8 mouse cellular contexts compared by ENCODE assay signal in the genomic region with DNA sequence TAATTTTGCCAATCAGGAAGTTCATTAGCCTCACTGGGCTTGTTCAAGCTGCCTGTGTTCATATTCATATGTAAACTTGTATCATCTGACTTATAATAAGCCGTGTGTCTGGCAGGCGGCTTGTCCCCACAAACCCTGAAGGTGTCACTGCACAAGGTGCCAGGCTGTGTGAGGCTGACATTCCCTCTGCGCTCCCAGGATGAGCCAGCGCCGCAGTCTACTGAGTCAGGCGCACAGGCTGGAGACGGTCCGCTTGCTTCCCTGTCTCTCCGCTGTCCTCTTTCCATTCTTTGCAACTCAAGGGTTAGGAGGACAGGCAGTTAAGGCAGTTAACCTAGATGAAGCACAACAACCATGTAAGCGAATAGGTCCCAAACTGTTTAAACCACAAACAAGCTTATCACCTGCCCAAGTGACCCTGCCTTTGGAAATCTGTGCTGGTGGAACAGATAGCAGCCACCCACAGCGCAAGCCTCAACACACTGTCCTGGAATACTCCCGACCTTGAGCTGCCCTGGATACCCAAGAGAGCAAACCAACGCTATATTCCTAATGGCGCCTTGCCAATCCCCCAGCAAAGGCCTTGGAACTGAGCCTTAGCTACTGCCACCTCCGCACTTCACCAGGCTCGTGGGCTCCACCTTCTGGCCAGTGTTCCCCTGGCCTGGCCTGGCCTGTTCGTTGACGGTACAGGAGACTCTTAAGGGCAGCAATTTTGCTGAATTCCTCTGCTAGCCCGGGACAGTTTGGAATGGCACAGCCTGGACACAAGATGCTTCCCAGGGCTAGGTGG. TPM values are rescaled to one million over a fixed set of nuclear protein-coding genes. Genes with fewer than 3 reads are reported as not detected.
A peak's percentile ranks its signal among the peaks of the same experiment; 100 is the strongest.
DNase-seq lines count a peak whose midpoint lies in the region; ATAC-seq and TF ChIP-seq lines count a peak whose summit lies in the region.

No protein-coding gene starts in this region.

- H3K9ac ChIP-seq in embryonic facial prominence, embryonic 14.5 days (ENCODE audit: low read depth, low read length) = no peak overlapping the region
- H3K9ac ChIP-seq in kidney, embryonic 14.5 days (ENCODE audit: low read depth, low read length) = no peak overlapping the region
- no peak overlapping the region for H3K9ac ChIP-seq in limb, embryonic 14.5 days (ENCODE audit: low read depth, low read length, severe bottlenecking)
- no peak overlapping the region for H3K9ac ChIP-seq in midbrain, embryonic 16.5 days (ENCODE audit: low read depth, low read length)

- WGBS in embryonic facial prominence, embryonic 14.5 days = 57% methylated on average over 19 of the region's 19 CpGs
- 52% methylated on average over 19 of the region's 19 CpGs for WGBS in heart, embryonic 10.5 days
- WGBS in kidney, embryonic 14.5 days = 56% methylated on average over 19 of the region's 19 CpGs
- 58% methylated on average over 19 of the region's 19 CpGs for WGBS in limb, embryonic 14.5 days
- 61% methylated on average over 19 of the region's 19 CpGs for WGBS in midbrain, embryonic 16.5 days

- TF ChIP-seq POLR2A in limb, embryonic 14.5 days (IDR thresholded peaks at IDR 0.05; ENCODE audit: borderline replicate concordance, extremely low read depth, insufficient read depth, insufficient read length) = no peak

- no peaks in the 10 kb centered on the region for H3K4me1 ChIP-seq in embryonic facial prominence, embryonic 14.5 days (ENCODE audit: control insufficient read depth, insufficient read depth, low read length)
- peaks cover 13% of the 10 kb centered on the region for H3K4me1 ChIP-seq in heart, embryonic 10.5 days
- H3K4me1 ChIP-seq in kidney, embryonic 14.5 days (ENCODE audit: control insufficient read depth, insufficient read depth, low read length) = no peaks in the 10 kb centered on the region
- no peaks in the 10 kb centered on the region; the same call in 1 of the 2 replicates for H3K4me1 ChIP-seq in limb, embryonic 14.5 days (ENCODE audit: control insufficient read depth, insufficient read depth, low read length)
- no peaks in the 10 kb centered on the region for H3K4me1 ChIP-seq in midbrain, embryonic 16.5 days (ENCODE audit: control insufficient read depth, insufficient read depth, low read length)

- H3K4me3 ChIP-seq in embryonic facial prominence, embryonic 14.5 days (ENCODE audit: low read depth, low read length) = no peak overlapping the region
- H3K4me3 ChIP-seq in heart, embryonic 10.5 days = no peak overlapping the region
- H3K4me3 ChIP-seq in kidney, embryonic 14.5 days (ENCODE audit: low read length) = no peak overlapping the region
- H3K4me3 ChIP-seq in limb, embryonic 14.5 days (replicated peaks; ENCODE audit: low read length) = no peak overlapping the region
- no peak overlapping the region for H3K4me3 ChIP-seq in midbrain, embryonic 16.5 days (ENCODE audit: low read depth, low read length)

- H3K4me2 ChIP-seq in embryonic facial prominence, embryonic 14.5 days (ENCODE audit: low read depth, low read length) = no peak overlapping the region
- H3K4me2 ChIP-seq in kidney, embryonic 14.5 days (replicated peaks; ENCODE audit: low read depth, low read length) = no peak overlapping the region
- no peak overlapping the region for H3K4me2 ChIP-seq in limb, embryonic 14.5 days (replicated peaks; ENCODE audit: low read depth, low read length, severe bottlenecking)
- H3K4me2 ChIP-seq in midbrain, embryonic 16.5 days (ENCODE audit: low read length) = no peak overlapping the region

- H3K27me3 ChIP-seq in embryonic facial prominence, embryonic 14.5 days (replicated peaks; ENCODE audit: control insufficient read depth, insufficient read depth, low read length) = no peaks in the 10 kb centered on the region
- no peaks in the 10 kb centered on the region for H3K27me3 ChIP-seq in heart, embryonic 10.5 days (ENCODE audit: insufficient read depth, poor library complexity, severe bottlenecking)
- H3K27me3 ChIP-seq in kidney, embryonic 14.5 days (ENCODE audit: control insufficient read depth, insufficient read depth, low read length) = no peaks in the 10 kb centered on the region
- H3K27me3 ChIP-seq in limb, embryonic 14.5 days (ENCODE audit: control insufficient read depth, insufficient read depth, low read length) = no peaks in the 10 kb centered on the region
- no peaks in the 10 kb centered on the region for H3K27me3 ChIP-seq in midbrain, embryonic 16.5 days (ENCODE audit: control insufficient read depth, insufficient read depth, low read depth, low read length)

- ATAC-seq in embryonic facial prominence, embryonic 14.5 days (ENCODE audit: low read depth) = peak; percentile 78
- peak; percentile 80 for ATAC-seq in kidney, embryonic 14.5 days (ENCODE audit: low FRiP score, low TSS enrichment)
- ATAC-seq in limb, embryonic 14.5 days (ENCODE audit: low FRiP score, low read depth) = peak; percentile 63; the same call in 1 of the 2 replicates
- peak; percentile 73; the same call in 1 of the 2 replicates for ATAC-seq in midbrain, embryonic 16.5 days

- no peak overlapping the region for H3K27ac ChIP-seq in embryonic facial prominence, embryonic 14.5 days (replicated peaks; ENCODE audit: low read depth, low read length)
- H3K27ac ChIP-seq in heart, embryonic 10.5 days = peak overlapping the region; percentile 31; the same call in 1 of the 2 replicates
- no peak overlapping the region for H3K27ac ChIP-seq in kidney, embryonic 14.5 days (ENCODE audit: low read depth, low read length)
- H3K27ac ChIP-seq in limb, embryonic 14.5 days (replicated peaks; ENCODE audit: low read depth, low read length) = no peak overlapping the region
- no peak overlapping the region for H3K27ac ChIP-seq in midbrain, embryonic 16.5 days (ENCODE audit: low read length)

- no peaks in the 10 kb centered on the region for H3K36me3 ChIP-seq in embryonic facial prominence, embryonic 14.5 days (ENCODE audit: control insufficient read depth, insufficient read depth, low read length)
- H3K36me3 ChIP-seq in heart, embryonic 10.5 days = no peaks in the 10 kb centered on the region
- H3K36me3 ChIP-seq in kidney, embryonic 14.5 days (ENCODE audit: control insufficient read depth, insufficient read depth, low read length) = no peaks in the 10 kb centered on the region
- H3K36me3 ChIP-seq in limb, embryonic 14.5 days (ENCODE audit: control insufficient read depth, insufficient read depth, low read length) = no peaks in the 10 kb centered on the region
- H3K36me3 ChIP-seq in midbrain, embryonic 16.5 days (ENCODE audit: control insufficient read depth, insufficient read depth, low read length) = no peaks in the 10 kb centered on the region

- H3K9me3 ChIP-seq in embryonic facial prominence, embryonic 14.5 days (ENCODE audit: control insufficient read depth, low read length) = no peaks in the 10 kb centered on the region
- H3K9me3 ChIP-seq in heart, embryonic 10.5 days = no peaks in the 10 kb centered on the region
- H3K9me3 ChIP-seq in kidney, embryonic 14.5 days (ENCODE audit: control insufficient read depth, low read length) = no peaks in the 10 kb centered on the region
- H3K9me3 ChIP-seq in limb, embryonic 14.5 days (ENCODE audit: control insufficient read depth, low read length) = no peaks in the 10 kb centered on the region
- H3K9me3 ChIP-seq in midbrain, embryonic 16.5 days (replicated peaks; ENCODE audit: control insufficient read depth, low read length, poor library complexity, severe bottlenecking) = no peaks in the 10 kb centered on the region

- peak; percentile 82 to 85 for DNase-seq in B cell, adult 2 months
- peak; percentile 93 to 96 for DNase-seq in adrenal gland, postnatal 36 days
- peak; percentile 86 for DNase-seq in embryonic facial prominence, embryonic 14.5 days (ENCODE audit: low spot score)
- DNase-seq in heart, embryonic 10.5 days (ENCODE audit: low spot score) = peak; percentile 88
- peak; percentile 85 for DNase-seq in limb, embryonic 14.5 days (ENCODE audit: low spot score)
- peak; percentile 77 to 89 for DNase-seq in spleen, postnatal 4 days (ENCODE audit: low spot score in 2 of 2)

RNA-seq across cellular contexts. Expression of a gene that starts 45.3 kb away (rescaled TPM):
- not detected for total RNA-seq in adrenal gland, postnatal 36 days (2021)
- polyA plus RNA-seq in embryonic facial prominence, embryonic 14.5 days (2014; fragmentation: Nextera tagmentation; extraction: Ambion mirVana) = 0.08 TPM in 1 of 2 replicates, not detected in the other
- 0.09 TPM in 1 of 2 replicates, not detected in the other for polyA plus RNA-seq in heart, embryonic 10.5 days (2016; fragmentation: Nextera tagmentation; extraction: Ambion mirVana)
- polyA plus RNA-seq in kidney, embryonic 14.5 days (2014; fragmentation: Nextera tagmentation; extraction: Ambion mirVana) = 0.39 and 0.51 TPM in 2 replicates
- polyA plus RNA-seq in limb, embryonic 14.5 days (2012; rRNA removed) = 0.03 and 0.05 TPM in 2 replicates
- 0.11 TPM in 1 of 2 replicates, not detected in the other for polyA plus RNA-seq in limb, embryonic 14.5 days (2014; fragmentation: Nextera tagmentation; extraction: Ambion mirVana)
- polyA plus RNA-seq in midbrain, embryonic 16.5 days (2015; fragmentation: Nextera tagmentation; extraction: Ambion mirVana) = not detected in 2 replicates
